Mouse (Mus musculus) liver, postnatal 0 days (tissue): ENCODE data around the gene Hacl1.

Source experiments
- CTCF ChIP-seq: sonication (generic); IDR thresholded peaks from 2 replicates; pipeline ENCODE4 v1.5.1; 2016; ENCODE audit warnings: antibody characterized with exemption, low read depth
- EP300 ChIP-seq: IDR thresholded peaks from 2 replicates; pipeline ENCODE4 v1.6.1; 2016; ENCODE audit warnings: antibody characterized with exemption, low read depth, mild to moderate bottlenecking

DNA sequence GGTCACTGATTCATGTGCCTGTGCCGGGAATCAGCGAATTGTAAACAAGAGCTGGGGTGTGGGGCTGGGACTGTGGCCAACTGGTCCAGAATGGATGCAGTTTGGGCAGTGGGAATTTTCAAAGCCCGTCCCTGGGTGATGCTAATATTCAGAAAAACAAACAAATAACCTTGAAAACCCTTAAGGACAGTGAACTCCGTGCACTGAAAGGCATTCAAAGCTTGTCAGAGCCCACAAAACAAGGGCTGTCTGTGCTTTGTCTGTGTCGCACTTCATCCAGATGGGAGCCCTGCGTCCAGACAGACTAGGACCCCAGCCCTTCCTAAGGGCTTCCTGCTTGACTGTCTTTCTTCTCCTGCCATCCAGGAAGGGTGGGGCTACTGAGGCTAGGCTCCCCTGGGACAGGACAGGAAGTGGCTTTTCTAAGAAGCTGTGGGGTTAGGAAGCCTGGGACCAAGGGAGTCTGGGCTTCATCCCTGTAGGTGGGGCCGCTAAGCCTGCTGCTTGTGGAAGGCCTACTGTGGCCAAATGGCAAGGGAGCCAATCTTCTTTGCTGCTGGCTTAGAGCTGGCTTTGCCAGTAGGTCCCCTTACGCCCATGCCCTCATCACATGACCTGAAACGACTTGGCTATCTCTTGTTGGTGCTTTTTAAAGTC, 21.6 kb upstream of the Hacl1 start:
- no peak for TF ChIP-seq CTCF
- 0 out of 2 replicates have a peak, but pooled peaks have one; percentile 11 for TF ChIP-seq EP300
